Mouse (Mus musculus): ENCODE measurements at regions not wholly inside any gene's neighbourhood (a gene's known extent, or its start where the extent isn't known, plus 50 kb on each side); places are given as distances from the start of the nearest gene placed in this dataset.

GRCm38 (mm10) chr11:52534586-52534985, 138.4 kb downstream of the 9530068E07Rik start:
- Histone ChIP-seq H3K9ac (ENCODE audit: low read depth, low read length) (no peak overlapping the region), H3K27ac (replicated peaks; ENCODE audit: insufficient read depth, low read depth, low read length) (no peak overlapping the region), H3K79me2 (ENCODE audit: control insufficient read depth, insufficient read depth, low read length) (no peaks in the 10 kb centered on the region), H3K4me3 (ENCODE audit: insufficient read depth, low read depth, low read length) (no peak overlapping the region), H3K36me3 (ENCODE audit: control insufficient read depth, insufficient read depth, low read length) (no peaks in the 10 kb centered on the region), H3K4me1 (ENCODE audit: control insufficient read depth, insufficient read depth, low read length) (no peaks in the 10 kb centered on the region), H3K27me3 (ENCODE audit: control insufficient read depth, insufficient read depth, low read length) (no peaks in the 10 kb centered on the region)
- WGBS = 31% methylated on average over 13 of the region's 13 CpGs
- no peak for DNase-seq (ENCODE audit: extremely low read depth, low read depth, low spot score)
- TF ChIP-seq POLR2A (IDR thresholded peaks at IDR 0.05; ENCODE audit: extremely low read depth, insufficient read depth, low read length) (no peak), CTCF (IDR thresholded peaks at IDR 0.05; ENCODE audit: low read depth, low read length) (no peak)

- Histone ChIP-seq H3K4me1 (ENCODE audit: control insufficient read depth, insufficient read depth, low read length) (no peaks in the 10 kb centered on the region), H3K9ac (ENCODE audit: low read depth, low read length) (no peak overlapping the region), H3K4me3 (ENCODE audit: insufficient read depth, low read depth, low read length) (no peak overlapping the region), H3K36me3 (ENCODE audit: control insufficient read depth, insufficient read depth, low read length) (no peaks in the 10 kb centered on the region), H3K27ac (replicated peaks; ENCODE audit: insufficient read depth, low read depth, low read length) (no peak overlapping the region), H3K27me3 (ENCODE audit: control insufficient read depth, insufficient read depth, low read length) (no peaks in the 10 kb centered on the region), H3K79me2 (ENCODE audit: control insufficient read depth, insufficient read depth, low read length) (no peaks in the 10 kb centered on the region)
- 70% methylated on average over 2 of the region's 2 CpGs for WGBS
- DNase-seq (ENCODE audit: extremely low read depth, low read depth, low spot score) = no peak
- no peak for TF ChIP-seq POLR2A (IDR thresholded peaks at IDR 0.05; ENCODE audit: extremely low read depth, insufficient read depth, low read length)
- no peak for TF ChIP-seq CTCF (IDR thresholded peaks at IDR 0.05; ENCODE audit: low read depth, low read length)
Observed at GRCm38 (mm10) chr11:52536211-52536610, 140.0 kb downstream of the 9530068E07Rik start.

DNA sequence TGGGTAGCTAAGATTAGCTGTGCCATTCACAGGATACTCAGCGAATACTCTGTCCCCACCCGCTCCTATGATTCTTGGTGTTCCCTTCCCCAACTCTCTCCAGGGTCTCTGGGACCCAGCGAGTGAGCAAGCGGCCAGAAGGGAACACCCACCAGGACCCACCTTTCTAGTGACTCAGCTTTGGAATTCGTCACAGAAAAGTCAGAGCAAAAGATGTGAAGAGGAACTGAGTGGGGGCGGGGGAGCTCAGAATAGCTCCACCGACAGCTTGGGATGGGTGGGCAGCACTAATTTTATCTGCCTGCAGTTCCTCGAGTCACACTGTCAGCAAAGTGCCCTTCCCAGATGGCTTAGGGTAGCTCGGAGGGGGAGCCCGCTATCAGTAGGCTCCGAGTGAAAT, 140.6 kb downstream of the 9530068E07Rik start:
- H3K79me2 ChIP-seq (ENCODE audit: control insufficient read depth, insufficient read depth, low read length) = no peaks in the 10 kb centered on the region
- no peak for TF ChIP-seq CTCF (IDR thresholded peaks at IDR 0.05; ENCODE audit: low read depth, low read length)
- TF ChIP-seq POLR2A (IDR thresholded peaks at IDR 0.05; ENCODE audit: extremely low read depth, insufficient read depth, low read length) = no peak
- H3K36me3 ChIP-seq (ENCODE audit: control insufficient read depth, insufficient read depth, low read length) = no peaks in the 10 kb centered on the region
- WGBS = 70% methylated on average over 11 of the region's 11 CpGs
- no peaks in the 10 kb centered on the region for H3K4me1 ChIP-seq (ENCODE audit: control insufficient read depth, insufficient read depth, low read length)
- H3K27ac ChIP-seq (replicated peaks; ENCODE audit: insufficient read depth, low read depth, low read length) = no peak overlapping the region
- no peaks in the 10 kb centered on the region for H3K27me3 ChIP-seq (ENCODE audit: control insufficient read depth, insufficient read depth, low read length)
- H3K9ac ChIP-seq (ENCODE audit: low read depth, low read length) = no peak overlapping the region
- DNase-seq (ENCODE audit: extremely low read depth, low read depth, low spot score) = no peak
- no peak overlapping the region for H3K4me3 ChIP-seq (ENCODE audit: insufficient read depth, low read depth, low read length)

- H3K27ac ChIP-seq (replicated peaks; ENCODE audit: insufficient read depth, low read depth, low read length) = no peak overlapping the region
- no peaks in the 10 kb centered on the region for H3K36me3 ChIP-seq (ENCODE audit: control insufficient read depth, insufficient read depth, low read length)
- no peak overlapping the region for H3K4me3 ChIP-seq (ENCODE audit: insufficient read depth, low read depth, low read length)
- no peak for DNase-seq (ENCODE audit: extremely low read depth, low read depth, low spot score)
- no peaks in the 10 kb centered on the region for H3K79me2 ChIP-seq (ENCODE audit: control insufficient read depth, insufficient read depth, low read length)
- H3K4me1 ChIP-seq (ENCODE audit: control insufficient read depth, insufficient read depth, low read length) = no peaks in the 10 kb centered on the region
- TF ChIP-seq CTCF (IDR thresholded peaks at IDR 0.05; ENCODE audit: low read depth, low read length) (no peak), POLR2A (IDR thresholded peaks at IDR 0.05; ENCODE audit: extremely low read depth, insufficient read depth, low read length) (no peak)
- H3K27me3 ChIP-seq (ENCODE audit: control insufficient read depth, insufficient read depth, low read length) = no peaks in the 10 kb centered on the region
- H3K9ac ChIP-seq (ENCODE audit: low read depth, low read length) = no peak overlapping the region
- WGBS = 61% methylated on average over 4 of the region's 4 CpGs
Observed at GRCm38 (mm10) chr11:52537819-52538435, 141.7 kb downstream of the 9530068E07Rik start.

GRCm38 (mm10) chr11:52541210-52541609, 145.0 kb downstream of the 9530068E07Rik start:
- WGBS = 60% methylated on average over 5 of the region's 5 CpGs
- no peak for DNase-seq (ENCODE audit: extremely low read depth, low read depth, low spot score)

DNA sequence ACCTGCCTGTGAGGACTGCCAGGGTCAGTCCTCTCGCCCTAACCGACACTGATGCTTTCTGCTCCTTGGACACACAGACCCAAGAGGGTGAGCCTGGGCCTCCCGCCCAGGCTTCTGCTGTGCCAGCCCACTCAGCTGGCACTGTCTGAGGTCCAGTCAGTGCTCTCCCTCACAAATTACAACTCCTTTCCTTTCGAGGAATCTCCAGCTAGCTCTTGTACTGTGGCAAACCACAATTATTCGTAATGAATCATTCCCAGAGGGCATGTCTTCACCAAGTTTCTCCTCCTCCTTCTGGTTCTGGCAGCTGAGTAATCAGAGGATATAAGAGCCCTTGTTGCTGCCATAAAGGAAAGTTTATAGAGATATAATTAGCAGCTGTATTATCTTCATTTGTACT, 155.2 kb downstream of the 9530068E07Rik start:
- Histone ChIP-seq H3K4me3 (ENCODE audit: insufficient read depth, low read depth, low read length) (no peak overlapping the region), H3K27me3 (ENCODE audit: control insufficient read depth, insufficient read depth, low read length) (no peaks in the 10 kb centered on the region), H3K79me2 (ENCODE audit: control insufficient read depth, insufficient read depth, low read length) (no peaks in the 10 kb centered on the region), H3K9ac (ENCODE audit: low read depth, low read length) (no peak overlapping the region), H3K36me3 (ENCODE audit: control insufficient read depth, insufficient read depth, low read length) (no peaks in the 10 kb centered on the region), H3K27ac (replicated peaks; ENCODE audit: insufficient read depth, low read depth, low read length) (no peak overlapping the region), H3K4me1 (ENCODE audit: control insufficient read depth, insufficient read depth, low read length) (no peaks in the 10 kb centered on the region)
- TF ChIP-seq POLR2A (IDR thresholded peaks at IDR 0.05; ENCODE audit: extremely low read depth, insufficient read depth, low read length) (no peak), CTCF (IDR thresholded peaks at IDR 0.05; ENCODE audit: low read depth, low read length) (no peak)
- WGBS = 74% methylated on average over 5 of the region's 5 CpGs
- DNase-seq (ENCODE audit: extremely low read depth, low read depth, low spot score) = no peak

More at GRCm38 (mm10) chr11:52541210-52541609, 145.0 kb downstream of the 9530068E07Rik start:
- Histone ChIP-seq H3K36me3 (ENCODE audit: control insufficient read depth, insufficient read depth, low read length) (no peaks in the 10 kb centered on the region), H3K4me1 (ENCODE audit: control insufficient read depth, insufficient read depth, low read length) (no peaks in the 10 kb centered on the region), H3K4me3 (ENCODE audit: insufficient read depth, low read depth, low read length) (no peak overlapping the region), H3K79me2 (ENCODE audit: control insufficient read depth, insufficient read depth, low read length) (no peaks in the 10 kb centered on the region), H3K9ac (ENCODE audit: low read depth, low read length) (no peak overlapping the region), H3K27ac (replicated peaks; ENCODE audit: insufficient read depth, low read depth, low read length) (no peak overlapping the region), H3K27me3 (ENCODE audit: control insufficient read depth, insufficient read depth, low read length) (no peaks in the 10 kb centered on the region)
- TF ChIP-seq POLR2A (IDR thresholded peaks at IDR 0.05; ENCODE audit: extremely low read depth, insufficient read depth, low read length) = no peak
- TF ChIP-seq CTCF (IDR thresholded peaks at IDR 0.05; ENCODE audit: low read depth, low read length) = no peak
